Mouse (Mus musculus): ENCODE results near the gene C130032M10Rik.

- TF ChIP-seq POLR2A (IDR thresholded peaks at IDR 0.05; ENCODE audit: insufficient read length, low read depth) (no peak), MYOD1 (IDR thresholded peaks at IDR 0.05; ENCODE audit: control insufficient read depth in 1 of 3, insufficient read length in 2 of 3, low read depth in 2 of 3) (no peak), TCF12 (IDR thresholded peaks at IDR 0.05; ENCODE audit: insufficient read depth, poor library complexity, severe bottlenecking) (no peak), USF1 (IDR thresholded peaks at IDR 0.05; ENCODE audit: low read depth) (no peak), MAX (IDR thresholded peaks at IDR 0.05; ENCODE audit: low read depth) (no peak), CEBPB (IDR thresholded peaks at IDR 0.05; ENCODE audit: insufficient read depth, poor library complexity, severe bottlenecking) (no peak), REST (IDR thresholded peaks at IDR 0.05; ENCODE audit: insufficient read depth, insufficient read length) (no peak)
Observed at GRCm38 (mm10) chr9:114504816-114505215, 10.7 kb upstream of the C130032M10Rik start, which contains the start of gene Ccr4.

All from myocyte (in vitro differentiated cells).